Mouse (Mus musculus): ENCODE measurements at regions not wholly inside any gene's neighbourhood (a gene's known extent, or its start where the extent isn't known, plus 50 kb on each side); places are given as distances from the start of the nearest gene placed in this dataset.

- no peak for TF ChIP-seq CTCF (IDR thresholded peaks at IDR 0.05; ENCODE audit: low read depth)
- no peak for TF ChIP-seq EP300 (IDR thresholded peaks at IDR 0.05; ENCODE audit: low read depth)
- no peaks in the 10 kb centered on the region for H3K27me3 ChIP-seq (ENCODE audit: control insufficient read depth, insufficient read depth, low read length)
- ATAC-seq (ENCODE audit: insufficient read depth, low read depth) (no peak), DNase-seq (ENCODE audit: low spot score) (no peak)
- H3K4me1 ChIP-seq (ENCODE audit: control insufficient read depth, insufficient read depth): no peaks in the 10 kb centered on the region
- H3K27ac ChIP-seq (ENCODE audit: low read depth): no peak overlapping the region
- H3K9me3 ChIP-seq (replicated peaks; ENCODE audit: control insufficient read depth, low read length): no peaks in the 10 kb centered on the region
- H3K4me2 ChIP-seq (ENCODE audit: low read depth, low read length): no peak overlapping the region
- H3K4me3 ChIP-seq (ENCODE audit: low read depth, low read length): no peak overlapping the region
- 46% methylated on average over 1 of the region's 1 CpGs for WGBS
- no peaks in the 10 kb centered on the region for H3K36me3 ChIP-seq (replicated peaks; ENCODE audit: control insufficient read depth, insufficient read depth, low read length)
- no peak overlapping the region for H3K9ac ChIP-seq (replicated peaks; ENCODE audit: low read depth, low read length)
These were observed 136.9 kb downstream of the Ube2e3 start for GRCm38 (mm10) chr2:79004862-79005261.

GRCm38 (mm10) chr2:79008642-79009041 lies 140.7 kb downstream of the Ube2e3 start:
- no peak overlapping the region for H3K27ac ChIP-seq (ENCODE audit: low read depth)
- H3K4me3 ChIP-seq (ENCODE audit: low read depth, low read length): no peak overlapping the region
- no peaks in the 10 kb centered on the region for H3K36me3 ChIP-seq (replicated peaks; ENCODE audit: control insufficient read depth, insufficient read depth, low read length)
- TF ChIP-seq EP300 (IDR thresholded peaks at IDR 0.05; ENCODE audit: low read depth): no peak
- no peak for TF ChIP-seq CTCF (IDR thresholded peaks at IDR 0.05; ENCODE audit: low read depth)
- ATAC-seq (ENCODE audit: insufficient read depth, low read depth) (no peak), DNase-seq (ENCODE audit: low spot score) (no peak)
- no peak overlapping the region for H3K4me2 ChIP-seq (ENCODE audit: low read depth, low read length)
- 88% methylated on average over 3 of the region's 3 CpGs for WGBS
- no peaks in the 10 kb centered on the region for H3K9me3 ChIP-seq (replicated peaks; ENCODE audit: control insufficient read depth, low read length)
- no peak overlapping the region for H3K9ac ChIP-seq (replicated peaks; ENCODE audit: low read depth, low read length)
- no peaks in the 10 kb centered on the region for H3K27me3 ChIP-seq (ENCODE audit: control insufficient read depth, insufficient read depth, low read length)
- H3K4me1 ChIP-seq (ENCODE audit: control insufficient read depth, insufficient read depth): no peaks in the 10 kb centered on the region

DNA sequence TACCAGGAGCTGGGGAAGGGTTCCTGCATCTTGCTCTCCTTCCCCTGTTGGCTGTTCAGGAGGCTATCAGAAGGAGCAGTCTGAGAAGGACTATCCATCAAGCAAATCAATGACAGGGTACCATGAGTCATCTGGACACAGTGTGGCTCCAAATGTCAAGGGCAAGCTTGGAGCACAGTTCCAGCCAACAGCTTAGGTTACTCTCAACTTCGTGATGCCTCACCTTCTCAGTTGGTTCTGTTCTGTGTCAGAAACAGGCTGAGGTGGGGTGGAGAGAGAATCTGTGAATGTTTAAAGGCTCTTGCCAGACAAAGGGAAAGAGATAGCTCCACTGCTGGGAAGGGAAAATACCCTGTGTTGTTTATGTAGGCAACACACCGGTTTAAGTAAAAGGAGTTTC lies 141.9 kb downstream of the Ube2e3 start:
- no peaks in the 10 kb centered on the region for H3K27me3 ChIP-seq (ENCODE audit: control insufficient read depth, insufficient read depth, low read length)
- no peak overlapping the region for H3K27ac ChIP-seq (ENCODE audit: low read depth)
- no peak for TF ChIP-seq EP300 (IDR thresholded peaks at IDR 0.05; ENCODE audit: low read depth)
- TF ChIP-seq CTCF (IDR thresholded peaks at IDR 0.05; ENCODE audit: low read depth): no peak
- no peak overlapping the region for H3K4me2 ChIP-seq (ENCODE audit: low read depth, low read length)
- no peaks in the 10 kb centered on the region for H3K9me3 ChIP-seq (replicated peaks; ENCODE audit: control insufficient read depth, low read length)
- no peaks in the 10 kb centered on the region for H3K4me1 ChIP-seq (ENCODE audit: control insufficient read depth, insufficient read depth)
- DNase-seq (ENCODE audit: low spot score) (no peak), ATAC-seq (ENCODE audit: insufficient read depth, low read depth) (no peak)
- H3K4me3 ChIP-seq (ENCODE audit: low read depth, low read length): no peak overlapping the region
- H3K9ac ChIP-seq (replicated peaks; ENCODE audit: low read depth, low read length): no peak overlapping the region
- 41% methylated on average over 2 of the region's 2 CpGs for WGBS
- H3K36me3 ChIP-seq (replicated peaks; ENCODE audit: control insufficient read depth, insufficient read depth, low read length): no peaks in the 10 kb centered on the region

- ATAC-seq (ENCODE audit: insufficient read depth, low read depth) (no peak), DNase-seq (ENCODE audit: low spot score) (no peak)
- no peak overlapping the region for H3K9ac ChIP-seq (replicated peaks; ENCODE audit: low read depth, low read length)
- no peaks in the 10 kb centered on the region for H3K4me1 ChIP-seq (ENCODE audit: control insufficient read depth, insufficient read depth)
- WGBS: 67% methylated on average over 2 of the region's 2 CpGs
- no peaks in the 10 kb centered on the region for H3K27me3 ChIP-seq (ENCODE audit: control insufficient read depth, insufficient read depth, low read length)
- H3K9me3 ChIP-seq (replicated peaks; ENCODE audit: control insufficient read depth, low read length): no peaks in the 10 kb centered on the region
- H3K36me3 ChIP-seq (replicated peaks; ENCODE audit: control insufficient read depth, insufficient read depth, low read length): no peaks in the 10 kb centered on the region
- TF ChIP-seq CTCF (IDR thresholded peaks at IDR 0.05; ENCODE audit: low read depth) (no peak), EP300 (IDR thresholded peaks at IDR 0.05; ENCODE audit: low read depth) (no peak)
- H3K4me2 ChIP-seq (ENCODE audit: low read depth, low read length): no peak overlapping the region
- H3K27ac ChIP-seq (ENCODE audit: low read depth): no peak overlapping the region
- H3K4me3 ChIP-seq (ENCODE audit: low read depth, low read length): no peak overlapping the region
These were observed 142.3 kb downstream of the Ube2e3 start for GRCm38 (mm10) chr2:79010273-79010672.

DNA sequence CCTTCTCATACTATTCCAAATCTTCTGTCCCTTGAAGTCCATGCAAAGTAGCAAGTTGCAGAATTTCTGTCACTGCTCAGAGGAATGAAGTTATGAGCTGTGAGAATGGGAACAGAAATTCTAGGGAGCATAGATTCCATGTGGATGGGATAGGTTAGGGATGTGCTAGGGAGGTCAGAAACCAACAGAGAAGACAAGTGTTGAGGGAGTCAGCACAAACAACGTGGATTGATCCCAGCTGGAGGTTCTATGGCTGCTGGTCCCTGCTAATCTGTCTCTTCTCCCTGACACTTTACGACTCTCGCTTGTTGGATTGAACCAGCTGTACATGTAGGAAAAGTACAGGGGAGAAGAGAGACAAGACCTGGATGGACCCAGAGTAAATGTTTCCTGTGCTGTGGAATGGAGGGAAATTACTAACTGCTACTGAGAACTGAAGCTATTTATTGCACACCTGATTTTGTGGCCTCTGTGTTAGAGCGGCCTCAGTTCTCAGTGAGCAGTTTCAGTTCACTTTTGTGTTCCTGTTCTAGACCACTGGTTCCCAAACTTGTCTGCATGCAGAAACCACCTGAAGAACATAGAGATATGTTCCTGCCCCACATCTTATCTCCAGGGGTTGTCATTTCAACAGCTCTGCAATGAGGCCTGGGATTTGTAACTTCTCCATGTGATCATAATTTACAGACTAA lies 151.0 kb downstream of the Ube2e3 start:
- WGBS: 83% methylated on average over 4 of the region's 4 CpGs
- H3K4me2 ChIP-seq (ENCODE audit: low read depth, low read length): no peak overlapping the region
- no peaks in the 10 kb centered on the region for H3K9me3 ChIP-seq (replicated peaks; ENCODE audit: control insufficient read depth, low read length)
- TF ChIP-seq EP300 (IDR thresholded peaks at IDR 0.05; ENCODE audit: low read depth): no peak
- no peak for TF ChIP-seq CTCF (IDR thresholded peaks at IDR 0.05; ENCODE audit: low read depth)
- H3K4me1 ChIP-seq (ENCODE audit: control insufficient read depth, insufficient read depth): no peaks in the 10 kb centered on the region
- no peak overlapping the region for H3K27ac ChIP-seq (ENCODE audit: low read depth)
- no peaks in the 10 kb centered on the region for H3K36me3 ChIP-seq (replicated peaks; ENCODE audit: control insufficient read depth, insufficient read depth, low read length)
- H3K9ac ChIP-seq (replicated peaks; ENCODE audit: low read depth, low read length): no peak overlapping the region
- DNase-seq (ENCODE audit: low spot score) (no peak), ATAC-seq (ENCODE audit: insufficient read depth, low read depth) (no peak)
- no peak overlapping the region for H3K4me3 ChIP-seq (ENCODE audit: low read depth, low read length)
- no peaks in the 10 kb centered on the region for H3K27me3 ChIP-seq (ENCODE audit: control insufficient read depth, insufficient read depth, low read length)

- no peak overlapping the region for H3K27ac ChIP-seq (ENCODE audit: low read depth)
- H3K9ac ChIP-seq (replicated peaks; ENCODE audit: low read depth, low read length): no peak overlapping the region
- no peak for ATAC-seq (ENCODE audit: insufficient read depth, low read depth)
- H3K4me1 ChIP-seq (ENCODE audit: control insufficient read depth, insufficient read depth): no peaks in the 10 kb centered on the region
- H3K4me2 ChIP-seq (ENCODE audit: low read depth, low read length): no peak overlapping the region
- no peak for DNase-seq (ENCODE audit: low spot score)
- no peak overlapping the region for H3K4me3 ChIP-seq (ENCODE audit: low read depth, low read length)
- no peaks in the 10 kb centered on the region for H3K27me3 ChIP-seq (ENCODE audit: control insufficient read depth, insufficient read depth, low read length)
- WGBS: 83% methylated on average over 2 of the region's 2 CpGs
- no peaks in the 10 kb centered on the region for H3K36me3 ChIP-seq (replicated peaks; ENCODE audit: control insufficient read depth, insufficient read depth, low read length)
- H3K9me3 ChIP-seq (replicated peaks; ENCODE audit: control insufficient read depth, low read length): no peaks in the 10 kb centered on the region
- TF ChIP-seq EP300 (IDR thresholded peaks at IDR 0.05; ENCODE audit: low read depth): no peak
These were observed 155.0 kb downstream of the Ube2e3 start for GRCm38 (mm10) chr2:79022954-79023353.
